Mouse (Mus musculus) T-helper 1 cell (primary cell): ENCODE measurements at regions not wholly inside any gene's neighbourhood (a gene's known extent, or its start where the extent isn't known, plus 50 kb on each side); places are given as distances from the start of the nearest gene placed in this dataset.

Source experiments
- in situ Hi-C: fragments of 300-600 bp; cut with MboI, MseI; formaldehyde crosslinking; loops from one replicate; pipeline ENCODE4 v1.15.1; 2025; ENCODE audit warnings: high pct_unique_total_duplicates

GRCm38 (mm10) chr6:31190070-31190469, 208.5 kb upstream of the Mkln1 start:
- in situ Hi-C loops, result no loop called here

DNA sequence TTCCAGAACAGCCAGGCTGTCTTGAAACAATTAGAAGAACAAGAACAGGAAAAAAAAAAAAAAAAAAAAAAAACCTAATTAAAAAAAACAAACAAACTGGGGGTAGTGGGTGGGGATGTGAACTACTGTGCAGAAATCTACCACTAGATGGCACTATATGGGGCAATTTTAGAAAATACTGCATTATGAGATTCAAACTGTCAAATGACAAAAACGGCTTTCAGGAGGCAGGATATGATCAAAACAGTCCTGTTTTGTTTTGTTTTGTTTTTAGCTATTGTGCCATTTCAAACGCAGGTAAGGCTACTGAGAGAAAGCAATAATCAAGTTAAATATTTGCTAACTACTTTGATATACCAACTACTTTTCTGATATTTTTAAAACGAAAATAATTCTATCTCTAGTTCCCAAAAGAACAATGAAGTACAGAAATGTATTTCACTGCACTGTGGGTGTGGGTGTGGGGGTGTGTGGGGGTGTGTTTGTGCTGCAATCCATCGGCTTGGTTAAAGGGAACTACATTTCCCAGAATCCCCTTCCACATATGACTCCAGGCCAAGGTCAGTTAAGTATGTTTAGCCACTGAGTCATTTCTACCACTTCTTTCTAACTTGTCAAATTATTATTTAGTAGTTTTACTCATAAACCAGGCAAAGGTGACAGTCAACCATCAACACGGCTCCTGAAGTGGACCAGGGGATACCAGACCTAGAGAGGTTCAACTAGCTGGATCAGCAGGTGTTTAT, 207.7 kb upstream of the Mkln1 start:
- in situ Hi-C loops, result no loop called here

GRCm38 (mm10) chr6:31191577-31191976, 207.0 kb upstream of the Mkln1 start:
- in situ Hi-C loops, result no loop called here

DNA sequence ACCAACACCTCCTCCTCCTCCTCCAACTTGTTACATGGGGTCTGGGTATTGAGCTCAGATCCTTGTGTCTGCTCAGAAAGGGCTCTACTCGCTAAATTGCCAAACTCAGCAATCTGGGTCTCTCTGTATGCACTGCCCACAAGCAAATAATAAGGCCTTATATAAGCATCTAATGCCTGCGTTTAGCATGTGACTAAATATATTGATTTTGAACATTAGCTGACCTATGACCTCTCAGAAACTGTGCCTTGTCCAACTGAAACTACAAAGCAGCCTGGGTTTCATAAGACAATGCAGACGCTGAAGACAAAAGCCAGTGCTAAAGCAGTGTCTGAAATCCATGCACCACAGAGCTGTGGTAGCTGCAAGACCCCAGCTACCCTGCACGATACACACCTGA, 206.3 kb upstream of the Mkln1 start:
- in situ Hi-C loops, result no loop called here

DNA sequence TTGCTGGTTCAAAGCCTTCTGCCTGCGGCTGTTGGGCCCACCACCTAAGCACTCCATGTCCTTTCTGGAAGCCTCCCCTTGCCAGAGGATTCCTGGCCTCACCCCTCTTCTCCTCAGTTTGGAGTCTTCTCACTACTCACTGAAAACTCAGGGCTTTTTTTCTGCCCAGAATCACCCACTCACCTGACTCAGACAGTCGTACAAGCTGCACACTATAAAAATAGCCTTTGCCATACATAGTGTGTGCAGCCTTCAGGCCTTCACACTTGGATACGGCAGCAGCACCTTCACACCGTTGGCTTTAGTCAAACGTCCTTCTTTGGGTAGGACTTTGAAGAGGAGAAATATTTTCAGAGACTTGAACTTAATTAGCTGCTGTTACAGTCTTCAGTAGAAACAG, 205.3 kb upstream of the Mkln1 start:
- in situ Hi-C loops, result no loop called here

DNA sequence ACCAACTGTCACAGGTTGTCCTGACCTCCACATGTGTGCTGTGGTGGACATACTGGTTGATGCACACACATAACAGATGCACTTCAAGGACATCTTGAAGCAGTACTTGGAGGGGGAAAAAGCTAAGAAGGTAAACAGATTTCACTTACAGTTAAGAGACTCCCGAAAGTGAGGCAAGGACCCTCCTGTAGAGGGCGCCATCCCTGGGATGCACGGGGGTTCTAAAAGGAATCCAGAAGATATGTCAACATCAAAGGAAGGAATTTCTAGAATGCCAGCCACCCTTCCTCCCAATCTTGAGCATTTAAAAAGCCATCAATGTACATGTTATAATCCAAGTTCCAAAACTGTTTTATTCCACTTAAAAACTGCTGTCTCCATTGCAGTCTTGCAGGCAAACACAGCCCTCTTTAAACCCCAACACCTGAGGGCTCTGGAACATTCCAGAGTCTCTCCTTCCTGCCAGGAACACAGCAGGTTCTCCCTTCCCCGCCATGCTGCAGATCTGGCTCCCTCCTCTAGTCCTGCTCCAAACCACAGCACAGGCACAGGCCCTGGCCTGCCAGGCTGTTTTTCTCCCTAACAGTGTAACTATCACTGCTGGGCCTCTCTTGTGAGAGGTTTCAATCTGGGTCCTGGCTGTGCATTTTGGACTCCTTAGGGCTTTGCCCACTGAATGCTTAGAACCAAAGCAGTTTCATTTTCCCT, 200.8 kb upstream of the Mkln1 start:
- in situ Hi-C loops, result no loop called here

DNA sequence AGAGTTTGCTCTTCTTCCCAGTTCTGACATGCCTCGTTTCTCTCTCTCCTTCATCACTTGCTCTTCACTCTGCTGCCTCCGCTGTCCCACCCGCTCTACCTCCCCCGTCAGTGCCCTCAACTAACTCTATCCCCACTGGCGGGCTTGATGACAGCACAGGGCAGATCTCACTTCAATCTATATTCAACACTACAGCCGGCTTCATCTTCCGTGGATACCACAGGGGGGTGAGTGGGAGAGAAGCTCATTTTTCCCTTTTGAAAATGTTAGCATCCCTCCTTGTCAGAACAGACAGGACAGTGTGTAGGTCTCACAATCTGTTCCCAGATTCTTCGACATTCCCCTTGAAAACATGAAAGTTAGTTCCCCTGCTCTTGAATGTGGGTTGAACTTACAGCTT, 200.2 kb upstream of the Mkln1 start:
- in situ Hi-C loops, result no loop called here

DNA sequence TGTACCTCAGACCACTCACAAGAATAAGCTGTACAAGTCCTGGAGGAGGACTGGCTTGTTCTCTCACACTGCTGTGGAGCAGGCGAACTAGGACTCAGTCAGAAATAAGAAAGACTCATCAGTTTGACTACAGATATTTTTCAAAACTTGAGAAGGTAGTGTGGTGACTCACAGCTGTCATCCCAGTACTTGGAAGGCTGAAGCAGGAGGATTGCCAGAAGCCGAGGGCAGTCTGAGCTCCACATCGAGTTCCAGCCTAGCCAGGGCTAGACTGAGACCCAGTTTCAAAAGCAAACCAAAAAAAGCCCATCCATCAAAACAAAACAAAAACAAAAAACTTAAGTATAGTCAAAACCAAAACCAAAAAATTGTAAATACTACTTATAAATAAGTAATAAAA, 197.8 kb upstream of the Mkln1 start:
- in situ Hi-C loops, result no loop called here

GRCm38 (mm10) chr6:31201375-31201972, 197.1 kb upstream of the Mkln1 start:
- in situ Hi-C loops, result no loop called here

DNA sequence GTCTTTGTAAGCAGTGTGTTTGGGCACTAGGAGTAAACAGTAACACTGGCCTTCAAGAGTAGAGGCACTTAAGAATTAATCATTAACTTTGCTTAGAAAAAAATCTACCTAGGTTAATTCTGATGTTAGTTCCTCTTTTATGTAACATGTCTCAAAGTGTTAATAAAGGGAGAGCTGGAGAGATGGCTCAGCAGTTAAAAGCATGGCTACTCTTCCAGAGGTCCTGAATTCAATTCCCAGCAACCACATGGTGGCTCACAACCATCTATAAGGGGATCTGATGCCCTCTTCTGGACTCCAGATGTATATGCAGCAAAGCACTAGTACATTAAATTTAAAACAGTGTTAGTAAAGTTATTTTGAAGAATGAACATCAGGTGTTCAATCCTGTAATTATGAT, 195.9 kb upstream of the Mkln1 start:
- in situ Hi-C loops, result no loop called here

DNA sequence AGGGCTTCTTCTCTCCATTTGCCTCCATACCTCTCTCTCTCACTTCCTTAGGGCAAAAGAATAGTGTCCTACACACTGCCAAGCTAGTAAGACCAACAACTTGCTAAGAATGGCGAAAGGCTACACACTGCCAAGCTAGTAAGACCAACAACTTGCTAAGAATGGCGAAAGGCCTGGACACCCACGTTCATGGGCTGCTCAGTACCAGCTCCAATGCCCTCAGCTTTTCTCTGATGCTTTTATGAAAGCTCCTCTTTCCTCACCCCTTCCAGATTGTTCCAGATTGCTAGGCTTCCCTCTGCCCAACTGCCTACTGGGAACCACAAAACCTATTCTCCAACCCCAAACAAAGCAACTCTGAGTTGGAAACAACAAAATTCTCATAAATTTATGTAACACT, 194.1 kb upstream of the Mkln1 start:
- in situ Hi-C loops, result no loop called here

DNA sequence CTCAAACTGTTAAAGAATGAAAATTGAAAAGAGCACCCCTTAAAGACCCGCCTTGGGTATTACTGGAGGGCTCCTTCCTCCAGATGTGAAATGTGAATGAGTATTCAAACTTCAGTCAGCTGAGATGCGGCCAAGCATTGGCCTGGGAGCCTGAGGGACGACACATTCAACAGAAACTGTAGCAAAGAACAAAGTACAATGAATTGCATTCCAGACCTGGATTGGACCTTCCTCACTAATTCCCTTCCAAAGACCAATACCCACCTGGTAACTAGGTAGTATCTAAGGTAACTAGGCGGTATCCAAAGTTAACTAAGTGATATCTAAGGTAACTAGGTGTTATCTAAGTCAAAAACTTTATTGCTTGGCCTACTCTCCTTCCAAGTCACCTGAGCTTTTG, 193.7 kb upstream of the Mkln1 start:
- in situ Hi-C loops, result no loop called here

DNA sequence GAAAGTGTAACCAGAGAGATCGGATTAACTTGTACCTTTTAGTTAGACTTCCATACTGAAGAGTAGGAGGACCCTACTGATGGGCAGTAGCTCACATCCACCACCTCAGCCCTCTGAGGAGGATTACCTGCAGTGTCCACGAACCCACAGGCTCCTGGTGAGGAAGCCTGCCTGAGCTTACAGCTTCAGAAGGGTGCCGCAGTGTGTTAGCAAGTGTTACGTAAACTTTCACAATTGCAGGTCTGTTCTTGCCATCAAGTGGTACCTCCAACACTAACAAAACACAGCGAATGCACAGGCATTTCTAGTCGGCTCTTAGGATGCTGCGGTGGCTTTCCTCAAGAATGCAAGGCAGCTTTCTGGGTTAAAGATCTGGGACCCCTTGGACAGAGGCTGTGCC, 192.4 kb upstream of the Mkln1 start:
- in situ Hi-C loops, result no loop called here

DNA sequence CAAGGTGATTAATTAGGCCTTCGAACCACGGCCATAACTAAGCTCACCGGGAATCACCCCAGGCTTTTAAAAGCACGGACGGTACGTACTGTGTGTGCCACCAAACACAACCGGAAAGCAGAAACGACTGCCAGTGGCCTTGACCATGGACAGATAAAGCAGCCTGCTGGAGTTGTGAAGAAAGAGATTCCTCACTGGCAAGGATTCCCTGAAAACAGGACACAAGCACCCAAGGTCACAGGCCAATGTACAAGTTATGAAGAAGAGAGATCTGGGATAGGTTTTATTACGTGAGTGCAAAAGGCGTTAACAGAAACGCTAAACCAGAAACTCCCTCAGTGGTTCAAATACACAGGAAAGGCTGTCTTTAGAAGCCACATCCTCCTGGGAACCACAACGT, 191.3 kb upstream of the Mkln1 start:
- in situ Hi-C loops, result no loop called here

- in situ Hi-C loops, result no loop called here
Observed at GRCm38 (mm10) chr6:31208224-31208623, 190.3 kb upstream of the Mkln1 start.

DNA sequence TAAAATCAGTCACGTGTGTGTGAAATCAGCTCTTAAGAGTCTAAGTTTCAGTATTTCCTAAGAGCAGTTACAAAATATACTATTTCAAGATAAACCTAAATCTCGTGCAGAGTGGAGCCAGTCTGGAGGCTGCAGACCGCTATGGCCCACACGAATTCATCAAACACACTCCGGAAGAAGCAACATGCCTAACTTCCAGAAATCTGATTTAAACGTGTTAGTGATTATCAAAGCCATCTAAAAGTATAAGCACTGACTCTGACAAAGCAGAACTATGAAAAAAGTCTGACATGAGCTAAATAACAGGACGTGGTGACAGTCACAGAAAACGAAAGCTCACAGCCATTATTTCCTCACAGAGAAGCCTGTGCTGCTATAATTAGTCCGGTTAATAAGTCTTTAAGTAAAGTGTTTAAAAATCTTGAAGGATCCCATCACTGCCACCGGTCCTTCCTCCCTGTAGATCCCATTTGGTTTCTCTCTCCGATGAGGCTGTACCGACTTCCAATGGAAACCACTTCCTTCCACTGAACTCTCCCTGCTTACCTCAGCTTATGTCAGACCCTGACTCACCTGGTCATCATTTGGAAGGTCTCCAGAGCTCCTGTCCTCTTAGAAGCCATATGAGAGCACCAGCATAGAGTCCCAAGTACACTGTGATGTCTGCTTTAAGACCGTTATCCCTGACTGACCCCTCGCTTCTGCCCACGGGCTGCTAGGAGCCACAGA, 189.0 kb upstream of the Mkln1 start:
- in situ Hi-C loops, result no loop called here

DNA sequence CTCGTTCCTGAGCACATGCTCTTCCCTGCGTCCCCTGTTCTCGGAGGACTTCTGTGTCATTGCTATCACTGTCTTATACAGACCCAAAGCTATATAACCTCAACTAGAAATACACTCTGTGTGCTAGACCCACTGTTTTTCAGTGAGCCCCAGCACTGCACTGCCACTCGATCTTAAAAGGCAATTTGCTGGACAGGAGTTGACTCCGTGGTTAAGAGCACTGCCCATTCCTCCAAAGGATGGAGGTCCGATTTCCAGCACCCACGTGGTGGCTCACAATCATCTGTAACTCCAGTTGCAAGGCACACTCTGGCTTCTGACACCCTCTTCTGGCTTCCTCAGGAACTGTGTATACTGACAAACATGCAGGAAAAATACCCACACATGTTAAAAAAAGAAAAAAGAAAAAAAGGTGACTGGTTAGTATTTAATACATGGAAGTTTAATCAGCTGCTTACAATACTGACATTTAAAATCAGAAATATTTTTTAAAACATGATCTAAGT, 188.3 kb upstream of the Mkln1 start:
- in situ Hi-C loops, result no loop called here

DNA sequence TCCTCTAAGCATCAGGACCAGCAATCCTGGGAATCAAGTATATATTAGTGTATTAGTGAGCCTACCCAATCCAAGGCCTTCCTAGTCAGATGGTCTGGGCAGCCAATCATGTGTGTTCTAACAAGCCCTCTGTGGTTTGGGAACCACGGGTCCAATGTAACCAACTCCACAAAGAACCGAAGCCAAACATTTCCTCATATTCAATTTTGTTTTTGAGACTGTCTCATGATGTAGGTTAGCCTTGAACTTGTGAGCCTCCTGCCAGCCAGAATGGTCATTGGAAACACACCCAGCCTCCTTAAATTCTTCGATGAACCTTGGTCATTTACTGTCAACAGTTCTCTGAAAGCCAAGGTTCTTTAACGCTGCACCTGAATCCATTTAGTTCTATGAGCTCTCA, 187.4 kb upstream of the Mkln1 start:
- in situ Hi-C loops, result no loop called here

GRCm38 (mm10) chr6:31211616-31212015, 186.9 kb upstream of the Mkln1 start:
- in situ Hi-C loops, result no loop called here

GRCm38 (mm10) chr6:31212080-31212479, 186.5 kb upstream of the Mkln1 start:
- in situ Hi-C loops, result no loop called here

- in situ Hi-C loops, result no loop called here
Observed at GRCm38 (mm10) chr6:31212694-31213093, 185.8 kb upstream of the Mkln1 start.

GRCm38 (mm10) chr6:31213161-31213560, 185.4 kb upstream of the Mkln1 start:
- in situ Hi-C loops, result no loop called here
